Mouse (Mus musculus): ENCODE measurements at regions not wholly inside any gene's neighbourhood (a gene's known extent, or its start where the extent isn't known, plus 50 kb on each side); places are given as distances from the start of the nearest gene placed in this dataset.

- TF ChIP-seq CTCF (IDR thresholded peaks at IDR 0.05) = no peak
- no peak for TF ChIP-seq EP300 (IDR thresholded peaks at IDR 0.05)
These were observed 252.1 kb downstream of the Ptpru start for GRCm38 (mm10) chr4:131585946-131586345.
